Mouse (Mus musculus): ENCODE measurements around the gene Mgat5b.

- no peak for TF ChIP-seq MAFK (IDR thresholded peaks at IDR 0.05; ENCODE audit: insufficient read depth, low read depth, low read length)
- no peak for TF ChIP-seq CHD2 (IDR thresholded peaks at IDR 0.05; ENCODE audit: low read depth, low read length)
These were observed 69.5 kb downstream of the Mgat5b start for GRCm38 (mm10) chr11:116988131-116988530.

Measured in ES-E14 (cell line).